Comparison of ENCODE assay signal across 11 mouse cellular contexts in the genomic region with DNA sequence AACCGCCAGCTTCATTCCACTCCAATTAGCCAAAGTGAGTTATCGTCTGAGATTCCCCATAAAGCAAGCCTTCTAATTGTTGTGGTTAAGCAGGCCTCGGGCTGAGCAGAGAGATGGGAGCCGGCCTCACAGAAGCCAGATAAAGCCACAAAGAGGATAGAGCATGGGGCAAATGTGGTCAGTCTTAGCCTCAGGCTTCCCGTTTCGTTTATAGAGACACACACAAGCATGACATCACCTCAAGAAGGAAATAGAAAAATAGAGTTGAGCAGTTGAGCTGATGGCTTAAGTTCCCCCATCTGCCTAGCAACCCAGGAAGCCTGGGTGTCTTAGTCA.
DNase-seq lines count a peak whose midpoint lies in the region; ATAC-seq lines count a peak whose summit lies in the region.
"Had no signal": no experiment of that assay in that cellular context is flagged by ENCODE, and none has a peak within 500 bp of the region (broad histone marks: within the 10 kb centered on the region; RNA-seq: fewer than 3 reads in every experiment).

No protein-coding gene starts in this region.

- intact Hi-C loops in left cerebral cortex, postnatal 4 days (cut with DNase I) = no loop called here

- no peaks in the 10 kb centered on the region for H3K36me3 ChIP-seq in kidney, embryonic 14.5 days (ENCODE audit: control insufficient read depth, insufficient read depth, low read length)
- no peaks in the 10 kb centered on the region for H3K36me3 ChIP-seq in hindbrain, embryonic 13.5 days
- no peaks in the 10 kb centered on the region for H3K36me3 ChIP-seq in hindbrain, embryonic 16.5 days (ENCODE audit: control insufficient read depth, insufficient read depth, low read length)
- H3K36me3 ChIP-seq: hindbrain, embryonic 10.5 days; midbrain, embryonic 12.5 days had no signal

- ATAC-seq in kidney, embryonic 14.5 days (ENCODE audit: low FRiP score, low TSS enrichment) = no peak
- peak; percentile 91 for ATAC-seq in monocyte, adult 5-6 weeks (replicated peaks; ENCODE audit: insufficient number of reproducible peaks, low FRiP score, low TSS enrichment, poor library complexity, severe bottlenecking)
- no peak for ATAC-seq in hindbrain, embryonic 13.5 days (ENCODE audit: low FRiP score)
- ATAC-seq in hindbrain, embryonic 16.5 days = no peak

- no peaks in the 10 kb centered on the region for H3K9me3 ChIP-seq in kidney, embryonic 14.5 days (ENCODE audit: control insufficient read depth, low read length)
- H3K9me3 ChIP-seq in hindbrain, embryonic 13.5 days = no peaks in the 10 kb centered on the region
- no peaks in the 10 kb centered on the region for H3K9me3 ChIP-seq in hindbrain, embryonic 16.5 days (ENCODE audit: control insufficient read depth, low read length)
- H3K9me3 ChIP-seq: hindbrain, embryonic 10.5 days; midbrain, embryonic 12.5 days had no signal

- no peak overlapping the region for H3K4me3 ChIP-seq in kidney, embryonic 14.5 days (ENCODE audit: low read length)
- H3K4me3 ChIP-seq in brown adipose tissue, adult 24 weeks (ENCODE audit: insufficient read depth, low read depth, low read length) = no peak overlapping the region
- H3K4me3 ChIP-seq in hindbrain, embryonic 13.5 days = no peak overlapping the region
- no peak overlapping the region for H3K4me3 ChIP-seq in hindbrain, embryonic 16.5 days (ENCODE audit: low read length)
- H3K4me3 ChIP-seq: hindbrain, embryonic 10.5 days; midbrain, embryonic 12.5 days had no signal

- H3K27me3 ChIP-seq in kidney, embryonic 14.5 days (ENCODE audit: control insufficient read depth, insufficient read depth, low read length) = no peaks in the 10 kb centered on the region
- H3K27me3 ChIP-seq in hindbrain, embryonic 13.5 days = no peaks in the 10 kb centered on the region
- no peaks in the 10 kb centered on the region for H3K27me3 ChIP-seq in hindbrain, embryonic 16.5 days (replicated peaks; ENCODE audit: control insufficient read depth, insufficient read depth, low read length)
- H3K27me3 ChIP-seq: midbrain, embryonic 12.5 days had no signal

- H3K4me2 ChIP-seq in kidney, embryonic 14.5 days (replicated peaks; ENCODE audit: low read depth, low read length) = no peak overlapping the region
- H3K4me2 ChIP-seq in hindbrain, embryonic 13.5 days = no peak overlapping the region
- no peak overlapping the region for H3K4me2 ChIP-seq in hindbrain, embryonic 16.5 days (ENCODE audit: low read length)
- H3K4me2 ChIP-seq: midbrain, embryonic 12.5 days had no signal

- H3K9ac ChIP-seq in kidney, embryonic 14.5 days (ENCODE audit: low read depth, low read length) = no peak overlapping the region
- no peak overlapping the region for H3K9ac ChIP-seq in hindbrain, embryonic 13.5 days
- no peak overlapping the region for H3K9ac ChIP-seq in hindbrain, embryonic 16.5 days (ENCODE audit: low read depth, low read length)
- H3K9ac ChIP-seq: midbrain, embryonic 12.5 days had no signal

- 63% methylated on average over 6 of the region's 6 CpGs for WGBS in kidney, embryonic 14.5 days
- 85% methylated on average over 6 of the region's 6 CpGs for WGBS in hindbrain, embryonic 13.5 days
- WGBS in hindbrain, embryonic 16.5 days = 74% methylated on average over 6 of the region's 6 CpGs

- H3K4me1 ChIP-seq in kidney, embryonic 14.5 days (ENCODE audit: control insufficient read depth, insufficient read depth, low read length) = peaks cover 33% of the 10 kb centered on the region
- peaks cover 33% of the 10 kb centered on the region for H3K4me1 ChIP-seq in brown adipose tissue, adult 24 weeks (ENCODE audit: control insufficient read depth, insufficient read depth, insufficient read length, low read length)
- peaks cover 26% of the 10 kb centered on the region for H3K4me1 ChIP-seq in hindbrain, embryonic 13.5 days (replicated peaks)
- H3K4me1 ChIP-seq in hindbrain, embryonic 16.5 days (ENCODE audit: control insufficient read depth, insufficient read depth, low read depth, low read length) = peaks cover 16% of the 10 kb centered on the region

- H3K27ac ChIP-seq in kidney, embryonic 14.5 days (ENCODE audit: low read depth, low read length) = 0 out of 2 replicates have a peak overlapping the region, but pooled peaks have one; percentile 42
- peak overlapping the region; percentile 48; the same call in 1 of the 2 replicates for H3K27ac ChIP-seq in brown adipose tissue, adult 24 weeks (replicated peaks; ENCODE audit: low read depth, low read length)
- no peak overlapping the region for H3K27ac ChIP-seq in hindbrain, embryonic 13.5 days
- H3K27ac ChIP-seq in hindbrain, embryonic 16.5 days (ENCODE audit: low read depth, low read length) = no peak overlapping the region
- H3K27ac ChIP-seq: hindbrain, embryonic 10.5 days; midbrain, embryonic 12.5 days had no signal

- DNase-seq in kidney, adult 11 months = no peak
- peak; percentile 78 to 79 for DNase-seq in B cell, adult 2 months
- DNase-seq in left cerebral cortex, postnatal 4 days = no peak
- DNase-seq: cerebellum, adult 11-12 months had no signal

Comparison
In these comparisons a context has a peak if more than half of its experiments do, and no peak if none do; other contexts are left out.
1. H3K27ac ChIP-seq: peak in kidney, embryonic 14.5 days (single experiment) and brown adipose tissue, adult 24 weeks (single experiment); none in hindbrain, embryonic 13.5 days (single experiment) and hindbrain, embryonic 16.5 days (single experiment).
2. DNase-seq: peak in B cell, adult 2 months (2 of 2); none in kidney, adult 11 months (single experiment) and left cerebral cortex, postnatal 4 days (single experiment).